Mouse (Mus musculus) forebrain, postnatal 0 days (tissue): Measurements from ENCODE around the gene Hist1h2ap. TPM values are rescaled to one million over a fixed set of nuclear protein-coding genes. Genes with fewer than 3 reads are reported as not detected.
"Not testable (repeated sequence)": the region's sequence is repeated elsewhere in the genome, so short reads cannot be mapped to it uniquely, and the experiment has no call there.

ENCODE experiments used
- ATAC-seq: fragments of 200-750 bp; cut with Nextera tagmentation; 2 replicates; pipeline ENCODE4 v1.8.0; 2017; ENCODE audit warnings: mild to moderate bottlenecking, moderate library complexity
- DNase-seq: peaks from one replicate; pipeline ENCODE4 v3.0.0-alpha.2; 2015
- H3K27ac ChIP-seq: fragments of 300-500 bp; sonication (generic); 2 replicates; pipeline ENCODE4 v1.5.1; 2014; ENCODE audit warnings: low read depth, mild to moderate bottlenecking, antibody characterized with exemption, low read length, moderate library complexity, mixed read lengths
- H3K27me3 ChIP-seq: fragments of 300-500 bp; sonication (generic); 2 replicates; pipeline ENCODE4 v1.6.1; 2014; ENCODE audit warnings: mild to moderate bottlenecking, low read length, mixed read lengths; ENCODE audit not compliant: insufficient read depth
- H3K36me3 ChIP-seq: fragments of 300-500 bp; sonication (generic); 2 replicates; pipeline ENCODE4 v1.6.1; 2014; ENCODE audit warnings: mild to moderate bottlenecking, moderate library complexity; ENCODE audit not compliant: insufficient read depth
- H3K4me1 ChIP-seq: fragments of 300-500 bp; sonication (generic); 2 replicates; pipeline ENCODE4 v1.6.1; 2014; ENCODE audit warnings: antibody characterized with exemption; ENCODE audit not compliant: insufficient read depth
- H3K4me2 ChIP-seq: fragments of 300-500 bp; sonication (generic); 2 replicates; pipeline ENCODE4 v1.6.1; 2014; ENCODE audit warnings: low read depth, mild to moderate bottlenecking, moderate library complexity
- H3K4me3 ChIP-seq: fragments of 300-500 bp; sonication (generic); 2 replicates; pipeline ENCODE4 v1.5.1; 2014; ENCODE audit warnings: low read depth, low read length, mixed read lengths
- H3K9ac ChIP-seq: fragments of 300-500 bp; sonication (generic); 2 replicates; pipeline ENCODE4 v1.6.1; 2014; ENCODE audit warnings: mild to moderate bottlenecking
- H3K9me3 ChIP-seq: fragments of 300-500 bp; sonication (generic); 2 replicates; pipeline ENCODE4 v1.6.1; 2016; ENCODE audit warnings: low read length
- CTCF ChIP-seq: sonication (generic); IDR thresholded peaks from 2 replicates; pipeline ENCODE4 v1.5.1; 2016; ENCODE audit warnings: antibody characterized with exemption, control low read depth, low read depth
- WGBS: fragments of 180-500 bp; shearing (Covaris S2); extraction: QIAGEN DNeasy Blood & Tissue Kit; methylation state at CpG from one replicate; pipeline ENCODE4 v1.1.7; 2014; 5-methylcytosine and 5-hydroxymethylcytosine counted together
- polyA plus RNA-seq: library from polyadenylated mRNA; unstranded; fragments of >200 nt; fragmentation: Nextera tagmentation; extraction: Ambion mirVana; gene quantifications from 2 replicates; pipeline ENCODE4 v1.2.1, GENCODE M21; 2015
- total RNA-seq: library from RNA; depleted of rRNA; stranded (reverse); fragments of >200 nt; gene quantifications from 2 replicates; pipeline ENCODE4 v1.2.3, GENCODE M21; 2014

Gene Hist1h2ap
- total and polyA plus RNA-seq, 2 experiments from 2014 or later = 655 to 748 TPM

DNA sequence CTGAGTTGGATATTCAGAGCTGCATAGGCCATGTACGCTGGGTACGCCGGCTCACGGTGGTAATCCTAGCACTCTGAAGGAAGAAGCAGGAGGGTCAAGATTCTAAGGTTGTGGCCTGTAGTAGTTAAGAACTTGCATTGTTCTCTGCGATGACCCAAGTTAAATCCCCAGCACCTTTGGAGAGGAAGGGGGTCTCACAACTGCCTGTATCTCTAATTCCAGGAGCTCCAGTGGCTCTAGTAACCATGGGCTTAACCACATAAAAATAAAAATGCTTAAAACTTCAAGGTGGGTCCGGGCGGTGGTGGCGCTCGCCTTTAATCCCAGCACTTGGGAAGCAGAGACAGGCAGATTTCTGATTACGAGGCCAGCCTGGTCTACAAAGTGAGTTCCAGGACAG is 3.0 kb downstream of the Hist1h2ap start:
- TF ChIP-seq CTCF = no peak
- ATAC-seq = no peak
- 84% methylated on average over 10 of the region's 10 CpGs for WGBS

DNA sequence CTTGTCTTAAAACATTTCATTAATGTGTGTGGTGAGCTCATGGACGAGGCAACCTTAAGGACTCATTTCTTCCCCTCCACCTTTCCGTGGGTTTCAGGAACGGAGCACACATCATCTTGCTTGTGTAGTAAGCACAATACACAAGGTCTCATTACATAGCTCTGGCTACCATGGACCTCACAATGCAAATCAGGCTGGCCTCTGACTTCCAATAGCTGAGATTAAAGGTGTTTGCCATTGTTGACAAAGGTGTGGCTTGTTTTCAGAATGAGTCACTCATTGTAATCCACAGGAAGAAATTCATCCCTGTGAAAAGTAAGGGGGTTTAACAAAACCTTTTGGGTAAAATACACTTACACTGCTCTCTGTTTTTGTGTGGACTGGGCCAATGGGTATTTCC is 4.8 kb downstream of the Hist1h2ap start:
- no peak for TF ChIP-seq CTCF
- WGBS = 84% methylated on average over 3 of the region's 3 CpGs

More for the DNA sequence above, 3.0 kb downstream of the Hist1h2ap start:
- DNase-seq = no peak
- Histone ChIP-seq H3K9me3 (no peaks in the 10 kb centered on the region), H3K27ac (no peak overlapping the region), H3K4me3 (no peak overlapping the region), H3K36me3 (no peaks in the 10 kb centered on the region), H3K4me2 (no peak overlapping the region), H3K27me3 (no peaks in the 10 kb centered on the region), H3K9ac (no peak overlapping the region), H3K4me1 (no peaks in the 10 kb centered on the region)

DNA sequence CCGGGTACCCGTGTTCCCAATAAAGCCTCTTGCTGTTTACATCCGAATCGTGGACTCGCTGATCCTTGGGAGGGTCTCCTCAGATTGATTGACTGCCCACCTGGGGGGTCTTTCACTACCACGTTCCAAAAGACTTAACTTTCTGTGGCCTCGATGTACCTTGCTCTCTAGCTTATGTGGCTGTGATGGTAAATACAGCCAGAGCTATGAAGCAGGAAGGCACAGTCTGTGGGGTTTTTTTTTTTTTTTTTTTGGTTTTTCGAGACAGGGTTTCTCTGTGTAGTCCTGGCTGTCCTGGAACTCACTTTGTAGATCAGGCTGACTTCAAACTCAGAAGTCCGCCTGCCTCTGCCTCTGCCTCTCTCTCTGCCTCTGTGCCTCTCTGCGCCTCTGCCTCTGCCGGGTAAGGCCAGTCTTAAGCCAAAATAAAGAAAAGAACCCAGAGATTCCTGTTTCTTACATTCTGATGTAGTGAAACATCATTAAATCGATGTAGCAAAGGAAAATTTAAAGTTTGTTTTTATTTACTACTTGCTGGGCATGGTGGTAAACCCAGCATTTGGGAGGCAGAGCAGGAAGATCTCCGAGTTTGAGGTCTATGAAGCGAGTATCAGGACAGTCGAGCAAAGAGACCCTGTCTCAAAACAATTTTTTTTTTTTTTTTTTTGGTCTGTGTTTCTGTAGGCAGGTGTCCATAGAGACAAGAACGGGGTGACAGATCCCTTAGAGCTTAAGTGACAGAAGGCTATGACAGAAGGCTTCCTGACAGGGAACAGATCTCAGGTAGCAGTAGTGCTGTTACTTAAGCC is 13.0 kb downstream of the Hist1h2ap start:
- not testable (repeated sequence) for H3K4me2 ChIP-seq, H3K4me3 ChIP-seq, H3K27me3 ChIP-seq, ATAC-seq, H3K4me1 ChIP-seq, DNase-seq, H3K27ac ChIP-seq, H3K9me3 ChIP-seq, H3K36me3 ChIP-seq, H3K9ac ChIP-seq
- WGBS = 62% methylated on average over 7 of the region's 16 CpGs

More for the DNA sequence above, 4.8 kb downstream of the Hist1h2ap start:
- H3K27ac ChIP-seq = no peak overlapping the region
- H3K27me3 ChIP-seq = no peaks in the 10 kb centered on the region
- no peak overlapping the region for H3K9ac ChIP-seq
- DNase-seq = no peak
- H3K9me3 ChIP-seq = no peaks in the 10 kb centered on the region
- H3K4me1 ChIP-seq = no peaks in the 10 kb centered on the region
- no peak overlapping the region for H3K4me3 ChIP-seq
- H3K36me3 ChIP-seq = no peaks in the 10 kb centered on the region
- no peak for ATAC-seq
- no peak overlapping the region for H3K4me2 ChIP-seq

DNA sequence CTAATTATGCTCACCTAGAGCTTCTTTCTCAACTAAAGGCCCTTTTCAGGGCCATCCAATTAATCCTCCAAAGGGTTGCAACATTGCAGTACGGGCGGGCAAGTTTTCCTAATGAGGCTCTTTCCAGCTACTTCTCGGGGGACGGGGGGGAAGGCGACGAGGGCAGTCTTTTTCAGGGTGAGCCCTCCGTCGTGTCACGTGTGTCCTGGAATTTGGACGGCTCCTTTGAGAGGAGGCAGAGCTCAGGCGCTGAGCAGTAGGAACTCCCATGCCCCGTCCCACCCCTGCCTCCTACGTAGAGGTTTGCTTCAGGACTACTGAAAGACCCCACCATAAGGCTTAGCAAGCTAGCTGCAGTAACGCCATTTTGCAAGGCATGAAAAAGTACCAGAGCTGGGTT is 21.2 kb downstream of the Hist1h2ap start:
- H3K4me1 ChIP-seq, H3K36me3 ChIP-seq, H3K9me3 ChIP-seq, DNase-seq, H3K27ac ChIP-seq, H3K9ac ChIP-seq, H3K4me3 ChIP-seq, H3K27me3 ChIP-seq: not testable (repeated sequence)
- ATAC-seq = peak; percentile 9; the same call in 1 of the 2 replicates
- peak overlapping the region; percentile 41 for H3K4me2 ChIP-seq
- whole genome bisulfite sequencing = 0% methylated on average over 13 of the region's 14 CpGs

DNA sequence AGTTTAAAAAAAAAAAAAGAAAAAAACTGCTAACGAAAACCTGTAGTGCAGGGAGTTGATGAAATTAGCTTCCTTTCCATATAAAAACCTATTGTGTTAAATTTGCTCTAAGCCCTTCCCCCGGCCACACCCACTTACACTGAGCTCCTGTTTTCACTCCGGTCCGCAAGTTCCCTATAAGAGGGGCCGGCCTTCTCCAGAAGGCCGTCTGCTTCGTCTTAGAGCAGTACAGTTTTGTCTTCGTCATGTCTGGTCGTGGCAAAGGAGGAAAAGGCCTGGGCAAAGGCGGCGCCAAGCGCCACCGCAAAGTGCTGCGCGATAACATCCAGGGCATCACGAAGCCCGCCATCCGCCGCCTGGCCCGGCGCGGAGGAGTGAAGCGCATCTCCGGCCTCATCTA is 21.8 kb downstream of the Hist1h2ap start, which contains the start of gene Hist1h4m:
Gene Hist1h4m (plus strand): TSS at position 208 of the 400 bp plus-strand sequence.
- not testable (repeated sequence) for H3K27me3 ChIP-seq, H3K9ac ChIP-seq, H3K4me3 ChIP-seq, DNase-seq, H3K36me3 ChIP-seq, H3K27ac ChIP-seq, H3K4me1 ChIP-seq, H3K9me3 ChIP-seq
- ATAC-seq = peak; percentile 62
- peak within 1 kb of the TSS; percentile 41 for H3K4me2 ChIP-seq
- no CpG with 5 or more reads among the region's 24 CpGs for WGBS

DNA sequence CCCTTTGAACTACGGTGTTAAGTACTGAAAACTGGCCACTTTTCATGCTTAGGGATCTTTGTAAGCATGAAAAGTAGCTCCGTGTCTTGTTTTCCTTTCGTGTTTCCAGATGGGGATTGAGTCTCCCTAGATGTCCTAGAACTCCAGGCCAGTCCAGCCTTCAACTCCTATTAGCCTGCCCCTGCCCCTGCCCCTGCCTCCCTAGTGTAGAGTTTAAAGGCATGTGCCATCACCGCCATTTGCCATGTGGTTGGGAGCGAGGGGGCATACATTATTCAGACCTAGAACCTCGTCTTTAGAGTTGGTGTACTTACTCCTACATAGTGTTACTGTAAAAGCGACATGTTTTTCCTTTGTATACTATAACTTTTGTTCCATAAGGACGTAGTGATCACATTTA is 22.2 kb downstream of the Hist1h2ap start:
- H3K27ac ChIP-seq, H3K4me3 ChIP-seq, H3K9ac ChIP-seq, H3K4me1 ChIP-seq, DNase-seq, H3K4me2 ChIP-seq, H3K27me3 ChIP-seq, H3K36me3 ChIP-seq, H3K9me3 ChIP-seq: not testable (repeated sequence)
- no CpG with 5 or more reads among the region's 8 CpGs for WGBS
- peak; percentile 3; the same call in 1 of the 2 replicates for ATAC-seq

DNA sequence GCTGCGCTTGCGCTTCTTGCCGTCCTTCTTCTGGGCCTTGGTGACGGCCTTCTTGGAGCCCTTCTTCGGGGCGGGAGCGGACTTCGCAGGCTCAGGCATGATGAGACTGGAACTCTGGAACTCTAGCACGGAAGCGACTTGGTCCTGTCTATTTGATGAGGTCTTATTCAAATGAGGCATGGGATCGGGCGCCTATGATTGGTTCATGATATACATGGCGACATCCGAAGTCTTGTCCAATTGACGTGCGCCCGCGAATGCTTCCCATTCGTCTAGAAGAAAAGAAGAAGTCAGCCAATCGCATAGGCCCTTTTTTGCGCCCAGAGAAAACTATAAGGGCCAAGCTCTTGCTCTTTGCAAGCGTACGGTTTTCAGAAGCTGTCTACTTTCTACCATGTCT is 23.2 kb downstream of the Hist1h2ap start, which contains the start of the genes Hist1h2bq and Hist1h2ao:
Gene Hist1h2bq (minus strand): TSS at position 125 of the 400 bp plus-strand sequence.
Gene Hist1h2ao (plus strand): TSS at position 393 of the 400 bp plus-strand sequence.
- not testable (repeated sequence) for H3K27ac ChIP-seq, H3K4me2 ChIP-seq, H3K4me3 ChIP-seq, H3K9me3 ChIP-seq, H3K4me1 ChIP-seq, H3K27me3 ChIP-seq, H3K36me3 ChIP-seq, DNase-seq, H3K9ac ChIP-seq
- peak; percentile 97 for ATAC-seq
- WGBS = no CpG with 5 or more reads among the region's 23 CpGs

DNA sequence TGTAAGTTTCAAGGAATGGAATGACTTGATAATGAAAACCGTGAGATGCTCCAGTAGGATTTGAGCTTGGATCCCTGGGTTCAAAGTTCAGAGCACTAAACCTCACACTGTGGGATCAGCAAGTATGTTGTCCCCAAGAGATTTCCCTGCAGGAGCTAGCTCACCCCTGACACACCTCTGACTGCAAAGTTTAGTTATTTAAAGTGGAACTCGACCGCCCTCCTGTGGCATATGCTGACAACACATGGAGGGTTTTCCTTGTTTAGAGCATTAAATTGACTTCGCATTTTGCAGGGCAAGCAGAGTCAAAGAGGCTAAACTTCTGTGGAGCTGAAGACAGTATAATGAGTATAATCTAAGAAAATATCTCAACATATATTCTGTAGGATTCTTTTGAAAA is 30.2 kb downstream of the Hist1h2ap start:
- H3K36me3 ChIP-seq, DNase-seq, H3K4me3 ChIP-seq, H3K27me3 ChIP-seq, H3K4me1 ChIP-seq, H3K9me3 ChIP-seq, H3K27ac ChIP-seq, H3K9ac ChIP-seq, H3K4me2 ChIP-seq: not testable (repeated sequence)
- WGBS = no CpG with 5 or more reads among the region's 4 CpGs
- peak; percentile 89 for ATAC-seq

DNA sequence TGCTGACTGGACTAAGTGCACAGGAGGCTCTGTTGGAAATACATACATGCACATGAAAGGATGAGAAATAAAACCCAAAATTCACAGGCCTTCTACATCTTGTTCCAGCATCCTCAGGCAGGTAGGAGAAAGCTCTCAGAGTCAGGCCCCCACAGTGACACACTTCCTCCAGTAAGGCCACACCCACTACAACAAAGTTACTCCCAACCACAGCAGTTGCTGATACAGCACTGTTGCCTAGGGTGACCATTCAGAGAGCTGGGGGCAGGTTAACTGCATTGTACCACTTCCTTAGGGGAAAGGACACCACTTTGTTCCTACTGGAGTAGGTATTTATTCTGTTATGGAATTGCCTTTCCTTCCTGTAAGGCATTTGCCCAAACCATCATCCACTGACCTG is 36.1 kb downstream of the Hist1h2ap start:
- H3K4me2 ChIP-seq, H3K27ac ChIP-seq, H3K9ac ChIP-seq, H3K4me3 ChIP-seq, DNase-seq, H3K27me3 ChIP-seq, H3K9me3 ChIP-seq, H3K36me3 ChIP-seq, H3K4me1 ChIP-seq, ATAC-seq: not testable (repeated sequence)
